Mouse (Mus musculus) embryo, embryonic 11.5 days (tissue): ENCODE measurements around the gene Por.

Source experiments
- DNase-seq: peaks from one replicate; pipeline ENCODE4 v3.0.0-alpha.2; 2012; ENCODE audit warnings: low read depth, low spot score

Por gene

GRCm38 (mm10) chr5:135656046-135656445 lies 13.8 kb upstream of the Por start:
- DNase-seq = no peak

GRCm38 (mm10) chr5:135657128-135657527 lies 12.7 kb upstream of the Por start:
- DNase-seq = no peak

GRCm38 (mm10) chr5:135657703-135658373 lies 12.0 kb upstream of the Por start:
- no peak for DNase-seq

- DNase-seq = no peak
These were observed 9.9 kb upstream of the Por start for GRCm38 (mm10) chr5:135659956-135660355.

GRCm38 (mm10) chr5:135660535-135660934 lies 9.3 kb upstream of the Por start:
- no peak for DNase-seq

GRCm38 (mm10) chr5:135666890-135667289 lies 2.9 kb upstream of the Por start:
- DNase-seq = no peak

GRCm38 (mm10) chr5:135668071-135668470 lies 1.8 kb upstream of the Por start:
- DNase-seq = no peak

- DNase-seq = no peak
These were observed 1.0 kb downstream of the Por start for GRCm38 (mm10) chr5:135670881-135671280.

GRCm38 (mm10) chr5:135672509-135672908 lies 2.7 kb downstream of the Por start:
- no peak for DNase-seq

- no peak for DNase-seq
These were observed 3.1 kb downstream of the Por start for GRCm38 (mm10) chr5:135672980-135673379.

GRCm38 (mm10) chr5:135674349-135674775 lies 4.5 kb downstream of the Por start:
- DNase-seq = peak; percentile 56

- peak; percentile 67 for DNase-seq
These were observed 5.0 kb downstream of the Por start for GRCm38 (mm10) chr5:135674821-135675220.

GRCm38 (mm10) chr5:135676696-135677095 lies 6.9 kb downstream of the Por start:
- DNase-seq = no peak

GRCm38 (mm10) chr5:135677251-135677650 lies 7.4 kb downstream of the Por start:
- DNase-seq = no peak

GRCm38 (mm10) chr5:135678481-135678880 lies 8.6 kb downstream of the Por start:
- DNase-seq = no peak

- DNase-seq = no peak
These were observed 11.2 kb downstream of the Por start for GRCm38 (mm10) chr5:135680967-135681545.

GRCm38 (mm10) chr5:135682009-135682408 lies 12.2 kb downstream of the Por start:
- no peak for DNase-seq

GRCm38 (mm10) chr5:135682942-135683570 lies 13.2 kb downstream of the Por start:
- no peak for DNase-seq

GRCm38 (mm10) chr5:135690401-135690800 lies 20.6 kb downstream of the Por start:
- DNase-seq = no peak

GRCm38 (mm10) chr5:135691266-135691665 lies 21.4 kb downstream of the Por start:
- DNase-seq = no peak

- DNase-seq = no peak
These were observed 23.5 kb downstream of the Por start for GRCm38 (mm10) chr5:135693281-135693853.

GRCm38 (mm10) chr5:135695277-135695721 lies 25.5 kb downstream of the Por start:
- DNase-seq = no peak

- DNase-seq = no peak
These were observed 27.9 kb downstream of the Por start for GRCm38 (mm10) chr5:135697711-135698111.
